Mouse (Mus musculus): ENCODE data around the gene Mtif2.

DNA sequence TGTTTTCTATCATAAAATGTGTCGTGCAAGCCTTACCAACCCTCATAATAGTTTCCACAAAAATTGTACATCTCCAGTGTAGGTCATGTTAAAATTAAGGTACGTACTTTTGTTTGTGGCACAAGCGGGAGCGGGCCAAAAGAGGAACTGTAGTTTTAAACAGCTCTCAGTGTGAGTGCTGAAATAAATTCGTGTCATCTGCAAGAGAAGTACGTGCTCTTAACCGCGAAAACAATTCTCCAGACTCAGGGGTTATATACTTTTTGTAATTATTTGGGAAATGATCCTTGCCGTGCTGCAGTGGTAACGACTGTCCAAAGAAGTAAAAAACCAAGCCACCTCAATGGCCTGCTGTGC, 11.9 kb upstream of the Mtif2 start:
- TF ChIP-seq GATA1 (IDR thresholded peaks at IDR 0.05; ENCODE audit: low read length) (no peak), TAL1 (IDR thresholded peaks at IDR 0.05; ENCODE audit: low read length) (no peak)

Measured in erythroblast, embryonic 14.5 days (primary cell).